Mouse (Mus musculus) layer of hippocampus, adult 2 months (tissue): ENCODE results near the gene Mllt10. TPM values are rescaled to one million over a fixed set of nuclear protein-coding genes. Genes with fewer than 3 reads are reported as not detected.

Experiments used
- DNase-seq, 2 experiments: peaks; one replicate each; pipeline ENCODE4 v3.0.0; 2022; ENCODE audit warnings: low spot score in 2 of 2
- H3K27ac ChIP-seq: fragments of 200-600 bp; 2 replicates; pipeline ENCODE4 v1.8.1; 2022
- H3K4me3 ChIP-seq: fragments of 200-600 bp; 2 replicates; pipeline ENCODE4 v1.8.1; 2022; ENCODE audit warnings: mild to moderate bottlenecking
- CTCF ChIP-seq: fragments of 200-600 bp; conservative IDR thresholded peaks from 2 replicates; pipeline ENCODE4 v1.8.1; 2022; ENCODE audit warnings: antibody characterized with exemption, mild to moderate bottlenecking, moderate library complexity
- microRNA-seq, 2 experiments: library from miRNA; unstranded; fragments of <30 nt; microRNA quantifications; one replicate each; pipeline ENCODE4 v1.2.0; 2021
- total RNA-seq, 2 experiments: library from RNA; stranded (reverse); gene quantifications; 2 replicates each; pipeline ENCODE4 v1.2.3; 2021

Gene Mllt10
- total RNA-seq, 2 experiments from 2014 or later = 63.6 to 67.6 TPM

- DNase-seq = no peak
- Histone ChIP-seq H3K27ac (peak overlapping the region; percentile 62), H3K4me3 (no peak overlapping the region)
- peak; percentile 56 for TF ChIP-seq CTCF
These were observed 162.8 kb downstream of the Mllt10 start for GRCm38 (mm10) chr2:18217867-18218266.

DNA sequence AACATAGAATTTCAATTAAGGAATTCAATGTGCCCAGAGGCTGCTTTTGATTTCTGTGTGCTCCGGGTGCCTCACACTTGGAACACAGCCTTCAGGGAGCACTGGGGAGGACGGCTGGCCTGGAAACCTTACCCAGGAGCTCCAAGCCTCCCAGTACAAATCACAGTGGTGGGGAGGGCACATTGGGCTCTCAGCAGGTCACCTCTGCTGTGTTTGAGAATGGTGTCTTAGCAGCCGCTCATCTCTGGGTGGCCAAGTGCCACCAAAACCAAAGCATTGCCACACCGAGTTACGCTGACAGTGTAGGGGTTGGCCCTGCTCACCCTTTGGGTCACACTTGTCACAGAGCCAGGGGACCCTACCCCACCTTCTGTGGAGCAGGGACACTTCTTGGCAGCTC is 163.5 kb downstream of the Mllt10 start:
- TF ChIP-seq CTCF = no peak
- Histone ChIP-seq H3K27ac (peak overlapping the region; percentile 62), H3K4me3 (no peak overlapping the region)
- DNase-seq = no peak

DNA sequence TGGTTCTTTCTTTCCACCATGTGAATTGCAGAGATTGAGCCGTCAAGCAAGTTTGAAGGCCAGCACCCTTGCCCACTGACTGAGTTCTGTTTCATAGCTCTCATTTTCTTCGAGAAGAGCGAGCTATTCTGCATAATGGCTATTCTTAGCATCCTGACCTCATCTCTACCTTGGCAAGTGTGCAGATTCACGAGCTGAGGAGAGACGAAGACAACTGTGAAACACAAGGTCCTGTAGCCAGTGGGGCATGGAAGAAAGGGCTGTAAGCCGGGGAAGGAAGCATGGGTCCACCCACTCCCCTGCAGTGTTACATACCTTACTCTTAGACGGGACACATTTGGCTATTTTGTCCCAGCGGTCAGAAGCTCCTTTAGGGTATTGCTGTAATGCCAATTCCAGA is 164.1 kb downstream of the Mllt10 start:
- Histone ChIP-seq H3K4me3 (no peak overlapping the region), H3K27ac (peak overlapping the region; percentile 62)
- no peak for DNase-seq
- no peak for TF ChIP-seq CTCF

DNA sequence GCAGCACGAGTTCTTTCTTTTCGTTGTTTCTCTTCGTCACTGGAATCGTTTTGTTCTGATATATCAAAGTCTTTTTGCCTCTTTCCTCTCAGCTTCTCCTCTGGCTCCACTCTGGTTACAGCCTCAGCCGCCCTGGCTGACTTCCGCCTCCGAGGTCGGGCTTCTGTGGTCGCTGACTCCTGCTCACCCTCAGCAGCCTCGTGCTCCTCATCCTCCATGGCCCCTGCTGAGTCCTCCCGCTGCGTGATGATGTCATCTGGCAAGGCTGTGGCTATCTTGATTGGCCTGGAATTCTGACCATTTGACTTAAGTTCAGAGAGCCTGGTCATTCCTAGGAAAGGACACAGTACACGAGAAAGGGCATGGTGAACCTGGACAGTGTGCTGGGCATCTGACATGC is 164.5 kb downstream of the Mllt10 start:
- no peak for DNase-seq
- TF ChIP-seq CTCF = no peak
- H3K27ac ChIP-seq = no peak overlapping the region
- no peak overlapping the region for H3K4me3 ChIP-seq

DNA sequence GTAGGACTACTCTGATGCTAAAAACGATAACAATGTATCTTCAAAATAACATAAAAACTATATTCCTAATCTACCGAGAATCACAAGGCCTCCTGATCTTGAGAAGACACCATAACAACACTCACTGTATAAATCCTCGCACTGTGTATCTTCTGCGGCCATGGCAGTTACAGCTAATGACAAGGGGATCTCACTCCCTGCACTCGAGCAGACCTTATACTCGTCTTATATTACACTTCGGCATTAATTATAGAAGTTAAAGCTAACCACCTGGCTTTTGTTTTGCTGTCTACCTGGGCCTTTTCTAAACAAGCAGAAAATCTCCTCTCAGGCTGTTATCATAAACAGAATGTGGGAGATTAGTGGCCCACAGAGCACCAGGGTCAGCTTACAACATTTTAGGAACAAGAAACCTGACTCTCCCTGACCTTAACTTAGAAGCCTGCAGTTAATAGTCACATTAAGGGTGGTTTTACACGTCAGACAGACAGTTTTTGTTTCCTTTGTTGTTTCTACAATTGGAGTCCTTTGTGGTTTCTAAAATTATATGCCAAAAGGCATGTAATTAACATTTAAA is 173.5 kb downstream of the Mllt10 start:
- no peak for DNase-seq
- no peak overlapping the region for H3K27ac ChIP-seq
- no peak for TF ChIP-seq CTCF
- no peak overlapping the region for H3K4me3 ChIP-seq

GRCm38 (mm10) chr2:18229279-18229678 is 174.2 kb downstream of the Mllt10 start:
- TF ChIP-seq CTCF = no peak
- Histone ChIP-seq H3K27ac (no peak overlapping the region), H3K4me3 (no peak overlapping the region)
- no peak for DNase-seq

GRCm38 (mm10) chr2:18231143-18231542 is 176.1 kb downstream of the Mllt10 start:
- DNase-seq = no peak
- TF ChIP-seq CTCF = no peak

GRCm38 (mm10) chr2:18232883-18233567 is 178.0 kb downstream of the Mllt10 start:
- TF ChIP-seq CTCF = no peak
- no peak for DNase-seq
- H3K27ac ChIP-seq = no peak overlapping the region
- H3K4me3 ChIP-seq = no peak overlapping the region

More at GRCm38 (mm10) chr2:18231143-18231542, 176.1 kb downstream of the Mllt10 start:
- Histone ChIP-seq H3K4me3 (no peak overlapping the region), H3K27ac (no peak overlapping the region)

DNA sequence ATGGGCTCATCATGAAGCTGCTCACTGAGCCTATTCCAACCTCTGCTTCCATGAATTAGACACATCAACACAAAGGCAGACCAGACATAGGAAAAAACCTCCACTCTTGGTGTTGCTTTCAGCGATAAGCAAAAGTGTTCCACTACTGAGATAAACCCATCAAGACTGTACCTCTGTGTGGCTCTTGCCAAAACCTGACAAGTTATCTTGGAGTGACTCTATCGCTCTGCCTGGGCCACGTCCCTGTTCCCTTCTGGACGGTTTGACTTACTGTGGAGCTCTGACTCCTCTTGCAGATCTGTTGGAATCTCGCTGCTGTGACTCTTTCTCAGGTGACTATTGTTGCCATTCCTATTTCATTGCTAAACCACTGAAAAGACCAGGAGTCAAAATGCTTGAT is 180.5 kb downstream of the Mllt10 start:
- H3K4me3 ChIP-seq = no peak overlapping the region
- TF ChIP-seq CTCF = no peak
- no peak for DNase-seq

GRCm38 (mm10) chr2:18249224-18249623 is 194.2 kb downstream of the Mllt10 start:
- DNase-seq = no peak
- TF ChIP-seq CTCF = no peak
- H3K4me3 ChIP-seq = no peak overlapping the region
- no peak overlapping the region for H3K27ac ChIP-seq

More for the DNA sequence above, 180.5 kb downstream of the Mllt10 start:
- H3K27ac ChIP-seq = no peak overlapping the region

Small RNA genes lying within 50 kb of the gene (microRNA-seq; reads per million reads assigned to microRNA genes)
- gene Gm23638 = 0 reads per million in 2 experiments
- 0.55 to 1.9 reads per million in 2 experiments for gene Mir7655

Other genes with a start within 250 kb of the Mllt10 start
- not detected for gene H2al2a, start 58.3 kb upstream of the Mllt10 start, total RNA-seq
- 1 to 10 TPM; 4.2 to 4.3 TPM for gene A930004D18Rik, start 17.5 kb upstream of the Mllt10 start, total RNA-seq
- gene Skida1, start 6.2 kb upstream of the Mllt10 start, total RNA-seq = 10 to 100 TPM; 16.8 to 16.9 TPM